Mouse (Mus musculus) bone marrow macrophage, adult 2 months (primary cell): ENCODE data around the gene Fbxo3.
"Not testable (repeated sequence)": the region's sequence is repeated elsewhere in the genome, so short reads cannot be mapped to it uniquely, and the experiment has no call there.

Experiments
- CTCF ChIP-seq: IDR thresholded peaks from 2 replicates; pipeline ENCODE4 v1.5.1; 2012; ENCODE audit warnings: low read depth, mild to moderate bottlenecking, low read length, moderate library complexity
- POLR2A ChIP-seq: IDR thresholded peaks from 2 replicates; pipeline ENCODE4 v1.6.1; 2012; ENCODE audit warnings: mild to moderate bottlenecking, low read depth, low read length, borderline replicate concordance

- TF ChIP-seq CTCF, POLR2A: not testable (repeated sequence)
Measured at GRCm38 (mm10) chr2:104008853-104009252, 18.7 kb upstream of the Fbxo3 start.
